Mouse (Mus musculus): ENCODE measurements around the gene Fabp1. TPM values are rescaled to one million over a fixed set of nuclear protein-coding genes. Genes with fewer than 3 reads are reported as not detected.

The Fabp1 gene
- polyA plus RNA-seq, 1 experiment from 2014 or later: not detected

DNA sequence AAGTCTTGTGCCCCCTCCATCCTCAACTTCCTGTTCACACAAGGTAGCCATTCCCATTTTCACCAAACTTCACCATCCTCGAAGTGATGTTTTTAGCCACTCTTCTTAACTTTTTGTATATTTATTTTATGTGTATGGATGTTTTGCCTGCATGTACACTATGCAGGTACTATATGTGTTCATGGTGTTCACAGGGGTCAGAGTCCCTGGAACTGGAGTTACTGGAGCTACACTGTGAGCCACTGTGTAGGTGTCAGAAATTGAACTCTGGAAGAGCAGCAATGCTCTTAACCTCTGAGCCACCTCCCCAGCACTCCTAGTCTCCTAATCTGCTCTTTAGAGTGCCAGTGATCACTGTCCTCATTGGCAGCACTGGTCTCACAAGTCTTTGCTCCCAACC is 48.8 kb downstream of the Fabp1 start:
- Histone ChIP-seq H3K36me3 (ENCODE audit: control insufficient read depth, insufficient read depth, low read length) (no peaks in the 10 kb centered on the region), H3K4me1 (replicated peaks; ENCODE audit: control insufficient read depth, insufficient read depth, low read length) (no peaks in the 10 kb centered on the region), H3K9ac (ENCODE audit: low read length) (no peak overlapping the region), H3K27ac (ENCODE audit: low read depth, low read length) (no peak overlapping the region), H3K4me2 (ENCODE audit: low read depth, low read length, severe bottlenecking) (no peak overlapping the region), H3K4me3 (ENCODE audit: low read depth, low read length) (no peak overlapping the region), H3K9me3 (ENCODE audit: control insufficient read depth, low read length) (no peaks in the 10 kb centered on the region; the same call in 1 of the 2 replicates), H3K27me3 (ENCODE audit: control insufficient read depth, insufficient read depth, low read length) (no peaks in the 10 kb centered on the region)
- no peak for ATAC-seq (replicated peaks; ENCODE audit: low FRiP score)
- 89% methylated on average over 1 of the region's 1 CpGs for WGBS
- no peak for DNase-seq (ENCODE audit: low spot score)

DNA sequence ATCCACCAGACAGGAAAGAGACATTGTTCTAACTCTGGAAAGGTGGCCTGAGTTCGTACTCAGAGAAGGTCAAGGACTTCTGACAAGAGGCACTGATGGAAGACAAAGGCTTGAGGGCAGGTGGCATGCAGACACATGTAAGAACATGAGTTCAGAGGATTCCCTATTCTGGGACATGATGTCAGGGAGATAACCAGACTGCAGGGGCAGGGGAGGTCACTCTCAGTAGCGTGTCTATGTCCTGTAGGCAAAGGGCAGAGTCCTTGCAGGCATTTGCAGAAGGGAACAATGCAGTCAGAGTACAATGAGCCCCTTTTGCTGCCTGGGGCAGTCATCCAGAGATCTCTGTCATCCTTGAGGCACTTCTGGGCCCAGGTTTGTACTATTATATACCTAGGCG is 50.0 kb downstream of the Fabp1 start:
- Histone ChIP-seq H3K27ac (ENCODE audit: low read depth, low read length) (no peak overlapping the region), H3K4me3 (ENCODE audit: low read depth, low read length) (no peak overlapping the region), H3K36me3 (ENCODE audit: control insufficient read depth, insufficient read depth, low read length) (no peaks in the 10 kb centered on the region), H3K4me2 (ENCODE audit: low read depth, low read length, severe bottlenecking) (no peak overlapping the region), H3K4me1 (replicated peaks; ENCODE audit: control insufficient read depth, insufficient read depth, low read length) (no peaks in the 10 kb centered on the region), H3K27me3 (ENCODE audit: control insufficient read depth, insufficient read depth, low read length) (no peaks in the 10 kb centered on the region), H3K9ac (ENCODE audit: low read length) (no peak overlapping the region), H3K9me3 (ENCODE audit: control insufficient read depth, low read length) (no peaks in the 10 kb centered on the region)
- DNase-seq (ENCODE audit: low spot score): no peak
- WGBS: 77% methylated on average over 3 of the region's 3 CpGs
- ATAC-seq (replicated peaks; ENCODE audit: low FRiP score): no peak

GRCm38 (mm10) chr6:71250951-71251350 is 51.3 kb downstream of the Fabp1 start:
- DNase-seq (ENCODE audit: low spot score) (no peak), ATAC-seq (replicated peaks; ENCODE audit: low FRiP score) (no peak)
- Histone ChIP-seq H3K4me3 (ENCODE audit: low read depth, low read length) (no peak overlapping the region), H3K27me3 (ENCODE audit: control insufficient read depth, insufficient read depth, low read length) (no peaks in the 10 kb centered on the region), H3K4me2 (ENCODE audit: low read depth, low read length, severe bottlenecking) (no peak overlapping the region), H3K36me3 (ENCODE audit: control insufficient read depth, insufficient read depth, low read length) (no peaks in the 10 kb centered on the region), H3K9ac (ENCODE audit: low read length) (no peak overlapping the region), H3K4me1 (replicated peaks; ENCODE audit: control insufficient read depth, insufficient read depth, low read length) (no peaks in the 10 kb centered on the region), H3K9me3 (ENCODE audit: control insufficient read depth, low read length) (no peaks in the 10 kb centered on the region), H3K27ac (ENCODE audit: low read depth, low read length) (no peak overlapping the region)
- WGBS: 85% methylated on average over 8 of the region's 8 CpGs

DNA sequence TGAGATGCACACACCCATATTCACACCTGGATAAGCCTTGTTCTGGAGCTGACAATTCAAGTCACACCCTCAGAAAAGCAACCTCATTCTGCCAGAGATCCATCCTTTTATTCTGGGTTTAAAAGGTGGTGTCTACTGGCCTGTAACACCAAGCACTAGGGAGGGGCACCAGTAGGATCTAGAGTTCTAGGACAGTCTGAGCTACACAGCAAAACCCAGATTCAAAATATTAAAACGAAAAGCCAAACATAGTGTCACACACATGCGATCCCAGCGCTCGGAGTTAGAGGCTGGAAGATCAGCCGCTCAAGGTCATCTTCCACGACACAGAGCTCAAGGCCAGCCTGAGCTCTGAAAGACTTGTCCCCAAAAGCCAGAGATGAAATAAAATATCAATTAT is 54.8 kb downstream of the Fabp1 start:
- no peak overlapping the region for H3K4me3 ChIP-seq (ENCODE audit: low read depth, low read length)
- H3K4me1 ChIP-seq (replicated peaks; ENCODE audit: control insufficient read depth, insufficient read depth, low read length): no peaks in the 10 kb centered on the region
- no peak overlapping the region for H3K4me2 ChIP-seq (ENCODE audit: low read depth, low read length, severe bottlenecking)
- DNase-seq (ENCODE audit: low spot score) (no peak), ATAC-seq (replicated peaks; ENCODE audit: low FRiP score) (no peak)
- no peaks in the 10 kb centered on the region for H3K9me3 ChIP-seq (ENCODE audit: control insufficient read depth, low read length)
- no peak overlapping the region for H3K27ac ChIP-seq (ENCODE audit: low read depth, low read length)
- no peaks in the 10 kb centered on the region for H3K36me3 ChIP-seq (ENCODE audit: control insufficient read depth, insufficient read depth, low read length)
- H3K9ac ChIP-seq (ENCODE audit: low read length): no peak overlapping the region
- H3K27me3 ChIP-seq (ENCODE audit: control insufficient read depth, insufficient read depth, low read length): no peaks in the 10 kb centered on the region
- WGBS: 92% methylated on average over 6 of the region's 6 CpGs

Other genes starting within 250 kb of the Fabp1 start
- not detected in 2 replicates for gene Foxi3, start 243.3 kb upstream of the Fabp1 start, polyA plus RNA-seq (2014; fragmentation: Nextera tagmentation; extraction: Ambion mirVana)
- 4.4 and 4.7 TPM in 2 replicates for gene Thnsl2, start 55.4 kb upstream of the Fabp1 start, polyA plus RNA-seq (2014; fragmentation: Nextera tagmentation; extraction: Ambion mirVana)
- gene Krcc1, start 71.8 kb downstream of the Fabp1 start, polyA plus RNA-seq (2014; fragmentation: Nextera tagmentation; extraction: Ambion mirVana): 31.1 and 37.1 TPM in 2 replicates
- 0.17 and 0.51 TPM in 2 replicates for gene Smyd1, start 122.4 kb downstream of the Fabp1 start, polyA plus RNA-seq (2014; fragmentation: Nextera tagmentation; extraction: Ambion mirVana)
- not detected in 2 replicates for gene Cd8b1, start 123.0 kb downstream of the Fabp1 start, polyA plus RNA-seq (2014; fragmentation: Nextera tagmentation; extraction: Ambion mirVana)
- gene Cd8a, start 173.6 kb downstream of the Fabp1 start, polyA plus RNA-seq (2014; fragmentation: Nextera tagmentation; extraction: Ambion mirVana): not detected in 2 replicates
- gene Rmnd5a, start 240.8 kb downstream of the Fabp1 start, polyA plus RNA-seq (2014; fragmentation: Nextera tagmentation; extraction: Ambion mirVana): 8.8 and 10.9 TPM in 2 replicates

Measured in forebrain, embryonic 11.5 days (tissue).